Mouse (Mus musculus) liver, embryonic 12.5 days (tissue): ENCODE measurements around the gene Adprm. TPM values are rescaled to one million over a fixed set of nuclear protein-coding genes. Genes with fewer than 3 reads are reported as not detected.

Experiments used
- ATAC-seq: fragments of 200-750 bp; cut with Nextera tagmentation; 2 replicates; pipeline ENCODE4 v1.8.0; 2017; ENCODE audit warnings: moderate number of reproducible peaks, mild to moderate bottlenecking, moderate library complexity
- H3K27ac ChIP-seq: fragments of 300-500 bp; sonication (generic); 2 replicates; pipeline ENCODE4 v1.5.1; 2016; ENCODE audit warnings: mild to moderate bottlenecking
- H3K27me3 ChIP-seq: fragments of 300-500 bp; sonication (generic); replicated peaks from 2 replicates; pipeline ENCODE4 v1.6.1; 2016; ENCODE audit warnings: mild to moderate bottlenecking, moderate library complexity
- H3K36me3 ChIP-seq: fragments of 300-500 bp; sonication (generic); 2 replicates; pipeline ENCODE4 v1.6.1; 2016; ENCODE audit warnings: mild to moderate bottlenecking, moderate library complexity
- H3K4me1 ChIP-seq: fragments of 300-500 bp; sonication (generic); 2 replicates; pipeline ENCODE4 v1.6.1; 2016
- H3K4me2 ChIP-seq: fragments of 300-500 bp; sonication (generic); 2 replicates; pipeline ENCODE4 v1.6.1; 2016; ENCODE audit warnings: mild to moderate bottlenecking, moderate library complexity
- H3K4me3 ChIP-seq: fragments of 300-500 bp; sonication (generic); 2 replicates; pipeline ENCODE4 v1.5.1; 2016; ENCODE audit warnings: mild to moderate bottlenecking, moderate library complexity
- H3K9ac ChIP-seq: fragments of 300-500 bp; sonication (generic); 2 replicates; pipeline ENCODE4 v1.6.1; 2016; ENCODE audit warnings: mild to moderate bottlenecking, moderate library complexity
- H3K9me3 ChIP-seq: fragments of 300-500 bp; sonication (generic); replicated peaks from 2 replicates; pipeline ENCODE4 v1.6.1; 2016; ENCODE audit warnings: mild to moderate bottlenecking, moderate library complexity
- WGBS: fragments of 180-500 bp; shearing (Covaris S2); methylation state at CpG from one replicate; pipeline ENCODE4 v1.1.7; 2016; ENCODE audit not compliant: insufficient replicate concordance; 5-methylcytosine and 5-hydroxymethylcytosine counted together
- microRNA-seq: library from miRNA; unstranded; fragments of <30 nt; microRNA quantifications from one replicate; pipeline ENCODE4, GENCODE M21; 2017
- polyA plus RNA-seq: library from polyadenylated mRNA; unstranded; fragments of >200 nt; fragmentation: Nextera tagmentation; extraction: Ambion mirVana; gene quantifications from 2 replicates; pipeline ENCODE4 v1.2.1, GENCODE M21; 2016

Gene Adprm
- polyA plus RNA-seq, 1 experiment from 2014 or later, result 11.9 TPM

DNA sequence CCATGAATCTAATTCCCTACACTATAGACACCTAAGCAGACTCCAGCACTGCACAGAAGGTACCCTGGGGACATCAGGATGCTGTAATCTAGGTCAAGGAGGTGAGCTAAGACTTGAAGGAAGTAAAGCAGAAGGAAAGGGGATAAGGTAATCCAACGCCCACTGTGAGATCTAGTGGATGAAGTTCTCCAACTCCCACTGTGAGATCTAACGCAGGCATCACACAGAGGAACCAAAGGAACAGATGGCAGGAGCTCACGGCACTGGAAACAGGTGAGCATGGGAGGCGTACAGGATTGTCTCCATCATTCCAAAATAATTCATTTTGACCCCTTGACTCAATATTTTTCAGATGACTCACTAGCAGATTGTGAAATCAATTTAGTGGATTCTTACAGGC is 55.9 kb downstream of the Adprm start:
- H3K36me3 ChIP-seq, result no peaks in the 10 kb centered on the region
- no peak overlapping the region for H3K27ac ChIP-seq
- H3K4me3 ChIP-seq, result no peak overlapping the region
- H3K4me1 ChIP-seq, result no peaks in the 10 kb centered on the region
- ATAC-seq, result no peak
- peaks cover 5% of the 10 kb centered on the region; the same call in 1 of the 2 replicates for H3K27me3 ChIP-seq
- H3K4me2 ChIP-seq, result no peak overlapping the region
- WGBS, result 60% methylated on average over 4 of the region's 4 CpGs
- no peak overlapping the region for H3K9ac ChIP-seq
- H3K9me3 ChIP-seq, result no peaks in the 10 kb centered on the region

DNA sequence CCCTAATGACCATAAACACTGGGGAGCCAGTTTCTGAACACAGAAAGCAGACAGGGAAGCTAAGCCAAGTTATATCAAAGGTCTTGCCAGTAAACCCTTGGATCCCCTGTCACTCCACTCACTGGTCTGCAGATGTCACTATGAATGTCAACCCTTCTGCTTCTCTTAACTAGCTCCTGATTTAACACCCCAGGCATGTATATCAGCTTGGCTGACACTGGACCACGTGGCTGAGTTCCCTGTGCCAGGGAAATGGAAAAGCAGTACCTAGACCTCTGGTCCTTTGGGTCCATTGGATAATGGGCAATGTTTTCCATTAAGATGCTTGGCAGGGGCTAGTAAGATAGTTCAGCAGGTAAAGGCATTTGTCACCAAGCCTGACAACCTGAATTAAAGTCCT is 58.7 kb downstream of the Adprm start:
- no peak for ATAC-seq
- Histone ChIP-seq H3K4me2 (no peak overlapping the region), H3K9ac (no peak overlapping the region), H3K9me3 (no peaks in the 10 kb centered on the region), H3K27ac (no peak overlapping the region), H3K27me3 (peaks cover 5% of the 10 kb centered on the region; the same call in 1 of the 2 replicates), H3K4me1 (no peaks in the 10 kb centered on the region), H3K4me3 (no peak overlapping the region), H3K36me3 (no peaks in the 10 kb centered on the region)
- WGBS, result 26% methylated on average over 1 of the region's 1 CpGs

DNA sequence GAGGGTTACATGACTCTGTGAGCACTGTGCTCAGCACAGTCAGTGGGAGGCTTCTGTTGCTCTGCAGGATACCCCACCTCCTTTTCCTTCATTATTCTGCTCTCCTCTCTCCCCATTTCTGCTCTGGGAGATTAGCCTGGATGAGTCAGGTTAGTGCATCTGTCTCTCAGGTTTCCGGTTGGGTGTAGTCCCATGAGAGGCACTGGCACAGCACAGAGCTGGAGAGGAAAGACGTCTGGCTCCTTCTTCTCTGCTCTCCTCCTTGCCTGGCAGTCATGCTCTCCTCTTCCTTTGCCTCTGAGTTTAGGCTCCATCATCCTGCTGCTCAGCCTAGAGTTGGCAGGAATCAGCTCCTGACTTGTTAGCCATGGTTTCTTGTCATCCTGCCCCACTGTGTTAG is 60.2 kb downstream of the Adprm start:
- no peak overlapping the region for H3K4me3 ChIP-seq
- WGBS, result 67% methylated on average over 2 of the region's 2 CpGs
- H3K27me3 ChIP-seq, result 0 out of 2 replicates have a peak, but pooled peaks cover 8% of the 10 kb centered on the region

More for the DNA sequence above, 60.2 kb downstream of the Adprm start:
- Histone ChIP-seq H3K9ac (no peak overlapping the region), H3K36me3 (no peaks in the 10 kb centered on the region), H3K4me1 (no peaks in the 10 kb centered on the region), H3K27ac (no peak overlapping the region), H3K9me3 (no peaks in the 10 kb centered on the region), H3K4me2 (no peak overlapping the region)
- ATAC-seq, result no peak

Small RNA genes within 50 kb of the gene (microRNA-seq; reads per million reads assigned to microRNA genes)
- gene Mir6923, result not detected

Other genes with a start within 250 kb of the Adprm start
- gene Pirt, start 140.6 kb downstream of the Adprm start, polyA plus RNA-seq, result 0.05 and 0.11 TPM in 2 replicates
- not detected in 2 replicates for gene Tmem238l, start 96.0 kb downstream of the Adprm start, polyA plus RNA-seq
- 0.93 and 1.2 TPM in 2 replicates for gene Tmem220, start 27.4 kb downstream of the Adprm start, polyA plus RNA-seq
- 12.8 and 13.4 TPM in 2 replicates for gene Sco1, start 76 bp upstream of the Adprm start, polyA plus RNA-seq
- 0.58 and 1.4 TPM in 2 replicates for gene Myh3, start 25.7 kb upstream of the Adprm start, polyA plus RNA-seq
- not detected in 2 replicates for gene Myh2, start 118.4 kb upstream of the Adprm start, polyA plus RNA-seq
- 0.05 and 0.14 TPM in 2 replicates for gene Myh1, start 147.5 kb upstream of the Adprm start, polyA plus RNA-seq
- gene Myh4, start 185.4 kb upstream of the Adprm start, polyA plus RNA-seq, result not detected in 2 replicates
- gene Myh8, start 224.5 kb upstream of the Adprm start, polyA plus RNA-seq, result 0.15 and 0.37 TPM in 2 replicates